Mouse (Mus musculus) thymus, adult 2 months (tissue): ENCODE results near the gene Eftud2. TPM values are rescaled to one million over a fixed set of nuclear protein-coding genes. Genes with fewer than 3 reads are reported as not detected.

Experiments used
- DNase-seq: peaks from one replicate; pipeline ENCODE4 v3.0.0; 2021
- H3K27ac ChIP-seq: fragments of 200-500 bp; 2 replicates; pipeline ENCODE4 v1.5.1; 2012; ENCODE audit warnings: low read length, control low read depth; ENCODE audit not compliant: control insufficient read depth, insufficient read depth
- H3K27me3 ChIP-seq: fragments of 200-500 bp; 2 replicates; pipeline ENCODE4 v1.6.1; 2012; ENCODE audit warnings: mild to moderate bottlenecking, low read length, moderate library complexity, mixed read lengths; ENCODE audit not compliant: control insufficient read depth, insufficient read depth
- H3K36me3 ChIP-seq: fragments of 200-500 bp; 2 replicates; pipeline ENCODE4 v1.6.1; 2012; ENCODE audit warnings: mild to moderate bottlenecking, low read length, moderate library complexity; ENCODE audit not compliant: control insufficient read depth, insufficient read depth
- H3K4me1 ChIP-seq: fragments of 200-500 bp; replicated peaks from 2 replicates; pipeline ENCODE4 v1.6.1; 2012; ENCODE audit warnings: low read length; ENCODE audit not compliant: control insufficient read depth, insufficient read depth
- H3K4me3 ChIP-seq: fragments of 200-500 bp; 2 replicates; pipeline ENCODE4 v1.5.1; 2012; ENCODE audit warnings: mild to moderate bottlenecking, low read length, control low read depth, moderate library complexity; ENCODE audit not compliant: control insufficient read depth, insufficient read depth
- CTCF ChIP-seq: fragments of 200-500 bp; IDR thresholded peaks from 2 replicates; pipeline ENCODE4 v1.5.1; 2012; ENCODE audit warnings: mild to moderate bottlenecking, control low read depth, low read length, moderate library complexity, borderline replicate concordance; ENCODE audit not compliant: control insufficient read depth, poor library complexity, insufficient read depth; ENCODE audit errors: extremely low read depth
- POLR2A ChIP-seq: fragments of 200-500 bp; IDR thresholded peaks from 2 replicates; pipeline ENCODE4 v1.6.1; 2012; ENCODE audit warnings: mild to moderate bottlenecking, low read length, control low read depth, moderate library complexity; ENCODE audit not compliant: control insufficient read depth, poor library complexity, insufficient read depth; ENCODE audit errors: extremely low read depth
- WGBS: fragments of 180-500 bp; shearing (Covaris S2); methylation state at CpG from one replicate; pipeline ENCODE4 v1.1.7; 2018; 5-methylcytosine and 5-hydroxymethylcytosine counted together
- polyA plus RNA-seq: library from polyadenylated mRNA; depleted of rRNA; stranded (reverse); fragments of >200 nt; gene quantifications from 2 replicates; pipeline ENCODE4 v1.2.3, GENCODE M21; 2012

Gene Eftud2
- polyA plus RNA-seq, 1 experiment = 215 TPM

- no peaks in the 10 kb centered on the region for H3K27me3 ChIP-seq
- peaks cover 9% of the 10 kb centered on the region for H3K4me1 ChIP-seq
- no peaks in the 10 kb centered on the region for H3K36me3 ChIP-seq
- 89% methylated on average over 9 of the region's 9 CpGs for WGBS
- no peak overlapping the region for H3K27ac ChIP-seq
- no peak for DNase-seq
- no peak for TF ChIP-seq CTCF
- TF ChIP-seq POLR2A = no peak
- no peak overlapping the region for H3K4me3 ChIP-seq
These were observed 15.0 kb upstream of the Eftud2 start for GRCm38 (mm10) chr11:102895779-102896178.

- TF ChIP-seq CTCF = no peak
- no peak for TF ChIP-seq POLR2A
- 88% methylated on average over 4 of the region's 4 CpGs for WGBS
- no peak for DNase-seq
- no peak overlapping the region for H3K4me3 ChIP-seq
- H3K27ac ChIP-seq = no peak overlapping the region
- peaks cover 9% of the 10 kb centered on the region for H3K4me1 ChIP-seq
- H3K36me3 ChIP-seq = no peaks in the 10 kb centered on the region
- no peaks in the 10 kb centered on the region for H3K27me3 ChIP-seq
These were observed 13.9 kb upstream of the Eftud2 start for GRCm38 (mm10) chr11:102894716-102895115.

GRCm38 (mm10) chr11:102893015-102893651 is 12.3 kb upstream of the Eftud2 start:
- peaks cover 9% of the 10 kb centered on the region for H3K4me1 ChIP-seq
- 8% methylated on average over 43 of the region's 43 CpGs for WGBS
- H3K36me3 ChIP-seq = no peaks in the 10 kb centered on the region
- peak overlapping the region; percentile 37 for H3K4me3 ChIP-seq
- H3K27me3 ChIP-seq = no peaks in the 10 kb centered on the region
- DNase-seq = peak; percentile 75
- TF ChIP-seq POLR2A (0 out of 2 replicates have a peak, but pooled peaks have one; percentile 27), CTCF (0 out of 2 replicates have a peak, but pooled peaks have one; percentile 26)
- no peak overlapping the region for H3K27ac ChIP-seq

- Histone ChIP-seq H3K27me3 (no peaks in the 10 kb centered on the region), H3K4me1 (peaks cover 9% of the 10 kb centered on the region), H3K27ac (no peak overlapping the region), H3K36me3 (no peaks in the 10 kb centered on the region), H3K4me3 (no peak overlapping the region)
- TF ChIP-seq CTCF (no peak), POLR2A (no peak)
- DNase-seq = no peak
- 82% methylated on average over 5 of the region's 5 CpGs for WGBS
These were observed 9.3 kb upstream of the Eftud2 start for GRCm38 (mm10) chr11:102890096-102890495.

- no peak overlapping the region for H3K4me3 ChIP-seq
- H3K36me3 ChIP-seq = no peaks in the 10 kb centered on the region
- H3K27me3 ChIP-seq = no peaks in the 10 kb centered on the region
- TF ChIP-seq CTCF (no peak), POLR2A (no peak)
- H3K4me1 ChIP-seq = peaks cover 2% of the 10 kb centered on the region
- H3K27ac ChIP-seq = no peak overlapping the region
- WGBS = 53% methylated on average over 3 of the region's 3 CpGs
- DNase-seq = no peak
These were observed 7.3 kb upstream of the Eftud2 start for GRCm38 (mm10) chr11:102888135-102888534.

GRCm38 (mm10) chr11:102887433-102887832 is 6.6 kb upstream of the Eftud2 start:
- no peak for DNase-seq

GRCm38 (mm10) chr11:102884616-102885219 is 3.9 kb upstream of the Eftud2 start, which contains the start of gene Fam187a:
Gene Fam187a (plus strand): TSS chr11:102885169.
- no peak for DNase-seq
- no peaks in the 10 kb centered on the region for H3K36me3 ChIP-seq
- no peak for TF ChIP-seq POLR2A
- TF ChIP-seq CTCF = no peak
- H3K27me3 ChIP-seq = no peaks in the 10 kb centered on the region; the same call in 1 of the 2 replicates
- H3K27ac ChIP-seq = no peak within 1 kb of the TSS
- peaks cover 3% of the 10 kb centered on the region; the same call in 1 of the 2 replicates for H3K4me1 ChIP-seq
- 77% methylated on average over 10 of the region's 10 CpGs for WGBS
- H3K4me3 ChIP-seq = no peak within 1 kb of the TSS

More at GRCm38 (mm10) chr11:102887433-102887832, 6.6 kb upstream of the Eftud2 start:
- TF ChIP-seq CTCF = no peak
- no peak for TF ChIP-seq POLR2A
- Histone ChIP-seq H3K36me3 (no peaks in the 10 kb centered on the region), H3K27ac (no peak overlapping the region), H3K27me3 (no peaks in the 10 kb centered on the region; the same call in 1 of the 2 replicates), H3K4me1 (no peaks in the 10 kb centered on the region), H3K4me3 (no peak overlapping the region)
- WGBS = 69% methylated on average over 5 of the region's 5 CpGs
